10 mouse cellular contexts compared by ENCODE assay signal in the genomic region with DNA sequence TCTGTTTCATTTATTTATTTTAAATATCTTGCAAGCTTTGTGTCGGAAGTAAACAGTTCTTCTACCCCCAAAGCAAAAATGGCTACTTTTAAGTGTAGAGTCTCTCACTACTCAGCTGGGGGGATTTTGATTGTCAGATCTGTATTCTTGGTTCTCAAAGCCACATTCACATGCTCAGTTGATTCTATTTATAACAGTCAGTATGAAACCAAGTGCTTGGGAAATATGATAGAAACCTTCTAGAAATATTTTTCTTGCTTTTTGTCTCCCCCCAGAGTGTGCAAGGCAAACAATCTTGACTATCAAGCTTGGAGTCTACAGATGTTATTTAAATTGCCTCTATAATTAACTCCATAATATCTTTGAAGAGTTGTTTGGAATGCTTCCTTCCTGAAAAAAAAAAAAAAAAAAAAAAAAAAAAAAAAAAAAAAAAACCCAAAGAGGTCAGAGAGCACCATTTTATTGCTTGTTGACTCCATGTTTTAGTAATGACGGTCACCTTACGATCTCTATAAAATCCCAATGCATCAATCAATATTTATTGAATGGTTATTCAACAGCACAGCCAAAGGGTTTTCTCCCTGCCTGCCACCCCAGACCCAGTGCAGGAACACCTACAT. TPM values are rescaled to one million over a fixed set of nuclear protein-coding genes. Genes with fewer than 3 reads are reported as not detected.
A peak's percentile ranks its signal among the peaks of the same experiment; 100 is the strongest.
DNase-seq lines count a peak whose midpoint lies in the region; ATAC-seq and TF ChIP-seq lines count a peak whose summit lies in the region.
"Had no signal": no experiment of that assay in that cellular context is flagged by ENCODE, and none has a peak within 500 bp of the region (broad histone marks: within the 10 kb centered on the region; RNA-seq: fewer than 3 reads in every experiment).

No protein-coding gene starts in this region.

- H3K27ac ChIP-seq in heart, embryonic 10.5 days: peak overlapping the region; percentile 64; the same call in 1 of the 2 replicates
- H3K27ac ChIP-seq in ES-Bruce4 (ENCODE audit: insufficient read depth, low read length): no peak overlapping the region
- peak overlapping the region; percentile 69 for H3K27ac ChIP-seq in heart, postnatal 0 days (ENCODE audit: low read depth)
- no peak overlapping the region for H3K27ac ChIP-seq in liver, embryonic 16.5 days (ENCODE audit: low read length)

- no peak overlapping the region for H3K9ac ChIP-seq in ES-Bruce4 (ENCODE audit: low read depth, poor library complexity, severe bottlenecking)
- H3K9ac ChIP-seq in heart, postnatal 0 days (replicated peaks; ENCODE audit: low read depth, low read length): peak overlapping the region; percentile 54; the same call in 1 of the 2 replicates
- no peak overlapping the region for H3K9ac ChIP-seq in liver, embryonic 16.5 days (ENCODE audit: low read depth, low read length)

- no peaks in the 10 kb centered on the region for H3K9me3 ChIP-seq in heart, embryonic 10.5 days
- H3K9me3 ChIP-seq in ES-Bruce4 (replicated peaks; ENCODE audit: control insufficient read depth, insufficient read depth, low read length, poor library complexity, severe bottlenecking): no peaks in the 10 kb centered on the region
- H3K9me3 ChIP-seq in heart, postnatal 0 days (replicated peaks; ENCODE audit: control insufficient read depth, low read length): no peaks in the 10 kb centered on the region
- no peaks in the 10 kb centered on the region for H3K9me3 ChIP-seq in liver, embryonic 16.5 days (replicated peaks; ENCODE audit: control insufficient read depth, low read length)

- no peaks in the 10 kb centered on the region for H3K27me3 ChIP-seq in heart, embryonic 10.5 days (ENCODE audit: insufficient read depth, poor library complexity, severe bottlenecking)
- H3K27me3 ChIP-seq in ES-Bruce4 (ENCODE audit: control insufficient read depth, insufficient read depth, low read length, poor library complexity, severe bottlenecking): no peaks in the 10 kb centered on the region
- no peaks in the 10 kb centered on the region for H3K27me3 ChIP-seq in heart, postnatal 0 days (ENCODE audit: control insufficient read depth, insufficient read depth, low read length)
- no peaks in the 10 kb centered on the region; the same call in 1 of the 2 replicates for H3K27me3 ChIP-seq in liver, embryonic 16.5 days (ENCODE audit: control insufficient read depth, insufficient read depth, low read depth, low read length)

- TF ChIP-seq EP300 in ES-Bruce4 (IDR thresholded peaks at IDR 0.05; ENCODE audit: insufficient read depth, low read depth, low read length): no peak
- no peak for TF ChIP-seq EP300 in heart, postnatal 0 days (IDR thresholded peaks at IDR 0.05; ENCODE audit: low read depth)

- no peak for ATAC-seq in heart, postnatal 0 days (ENCODE audit: insufficient read depth, low read depth)
- no peak for ATAC-seq in liver, embryonic 16.5 days (ENCODE audit: low read depth)
- no peak for ATAC-seq in CD4-positive, CD25-positive, alpha-beta regulatory T cell, adult 4 months

- peak overlapping the region; percentile 69 for H3K4me2 ChIP-seq in heart, postnatal 0 days (ENCODE audit: low read depth, low read length)
- peak overlapping the region; percentile 25 for H3K4me2 ChIP-seq in liver, embryonic 16.5 days (ENCODE audit: low read depth, low read length)

- no peak for DNase-seq in heart, embryonic 10.5 days (ENCODE audit: low spot score)
- DNase-seq in heart, postnatal 25 days (ENCODE audit: low spot score): no peak
- no peak for DNase-seq in heart, postnatal 0 days (ENCODE audit: low spot score)
- DNase-seq in c-Kit-positive CD71-positive TER-119-positive erythroid progenitor cells, embryonic 14.5 days (ENCODE audit: low spot score): no peak
- no peak for DNase-seq in layer of hippocampus, adult 9-11 months

- TF ChIP-seq CTCF in ES-Bruce4 (IDR thresholded peaks at IDR 0.05; ENCODE audit: low read depth, low read length): no peak
- no peak for TF ChIP-seq CTCF in heart, postnatal 0 days (IDR thresholded peaks at IDR 0.05; ENCODE audit: low read depth)

- no peak for TF ChIP-seq POLR2A in ES-Bruce4 (IDR thresholded peaks at IDR 0.05; ENCODE audit: insufficient read depth, low read length)

- H3K4me3 ChIP-seq in heart, embryonic 10.5 days: peak overlapping the region; percentile 55
- peak overlapping the region; percentile 16; the same call in 1 of the 2 replicates for H3K4me3 ChIP-seq in ES-Bruce4 (ENCODE audit: low read depth, low read length)
- H3K4me3 ChIP-seq in heart, postnatal 0 days (ENCODE audit: low read depth, low read length): peak overlapping the region; percentile 53
- H3K4me3 ChIP-seq in liver, embryonic 16.5 days (ENCODE audit: low read depth, low read length): peak overlapping the region; percentile 7; the same call in 1 of the 2 replicates
- H3K4me3 ChIP-seq: myocyte had no signal

- peaks cover 15% of the 10 kb centered on the region for H3K4me1 ChIP-seq in heart, embryonic 10.5 days
- H3K4me1 ChIP-seq in ES-Bruce4 (ENCODE audit: control insufficient read depth, insufficient read depth, low read length): peaks cover 2% of the 10 kb centered on the region
- peaks cover 3% of the 10 kb centered on the region; the same call in 1 of the 2 replicates for H3K4me1 ChIP-seq in heart, postnatal 0 days (ENCODE audit: control insufficient read depth, insufficient read depth)
- no peaks in the 10 kb centered on the region; the same call in 1 of the 2 replicates for H3K4me1 ChIP-seq in liver, embryonic 16.5 days (ENCODE audit: control insufficient read depth, low read depth, low read length)

- WGBS in heart, embryonic 10.5 days: 61% methylated on average over 3 of the region's 3 CpGs
- 50% methylated on average over 3 of the region's 3 CpGs for WGBS in heart, postnatal 0 days
- 60% methylated on average over 3 of the region's 3 CpGs for WGBS in liver, embryonic 16.5 days (ENCODE audit: insufficient replicate concordance)

- intact Hi-C loops in heart, postnatal 25 days (cut with DNase I): loop anchor here (5.0 kb wide), 2 partner anchors 41 to 56 kb away; no protein-coding TSS in a partner anchor

- no peaks in the 10 kb centered on the region for H3K36me3 ChIP-seq in heart, embryonic 10.5 days
- H3K36me3 ChIP-seq in ES-Bruce4 (ENCODE audit: control insufficient read depth, insufficient read depth, low read length, poor library complexity, severe bottlenecking): no peaks in the 10 kb centered on the region
- H3K36me3 ChIP-seq in heart, postnatal 0 days (replicated peaks; ENCODE audit: control insufficient read depth, insufficient read depth, low read length): no peaks in the 10 kb centered on the region
- no peaks in the 10 kb centered on the region for H3K36me3 ChIP-seq in liver, embryonic 16.5 days (ENCODE audit: control insufficient read depth, insufficient read depth)

RNA-seq across cellular contexts. Expression of a gene that starts 0.6 kb away (rescaled TPM):
- 0.68 and 1.6 TPM in 2 replicates for polyA plus RNA-seq in heart, embryonic 10.5 days (2016; fragmentation: Nextera tagmentation; extraction: Ambion mirVana)
- total RNA-seq in heart, postnatal 25 days (2021): 10 to 100 TPM; 32.6 to 39.1 TPM
- polyA plus RNA-seq in ES-Bruce4 (2011; ENCODE audit: insufficient read depth, insufficient read length, low read depth, missing spikeins): 0.19 TPM in 1 of 2 replicates, not detected in the other
- 4.5 and 5.7 TPM in 2 replicates for total RNA-seq in heart, postnatal 0 days (2014; rRNA removed; ENCODE audit: low replicate concordance)
- polyA plus RNA-seq in heart, postnatal 0 days (2015; fragmentation: Nextera tagmentation; extraction: Ambion mirVana): 6.9 and 7.9 TPM in 2 replicates
- polyA plus RNA-seq in liver, embryonic 16.5 days (2015; fragmentation: Nextera tagmentation; extraction: Ambion mirVana): 0.13 and 0.31 TPM in 2 replicates
- polyA plus RNA-seq in CD4-positive, CD25-positive, alpha-beta regulatory T cell, adult 4 months (2017; shearing (Covaris generic)): 1 to 10 TPM; 1.4 to 2.1 TPM

RNA-seq across cellular contexts. Expression of a gene that starts 12.5 kb away (rescaled TPM):
- 191 and 259 TPM in 2 replicates for polyA plus RNA-seq in heart, embryonic 10.5 days (2016; fragmentation: Nextera tagmentation; extraction: Ambion mirVana)
- 10 to 100 TPM; 46.0 to 51.8 TPM for total RNA-seq in heart, postnatal 25 days (2021)
- 159 and 181 TPM in 2 replicates for polyA plus RNA-seq in ES-Bruce4 (2011; ENCODE audit: insufficient read depth, insufficient read length, low read depth, missing spikeins)
- 53.6 and 96.9 TPM in 2 replicates for total RNA-seq in heart, postnatal 0 days (2014; rRNA removed; ENCODE audit: low replicate concordance)
- polyA plus RNA-seq in heart, postnatal 0 days (2015; fragmentation: Nextera tagmentation; extraction: Ambion mirVana): 115 and 126 TPM in 2 replicates
- polyA plus RNA-seq in liver, embryonic 16.5 days (2015; fragmentation: Nextera tagmentation; extraction: Ambion mirVana): 62.3 and 66.5 TPM in 2 replicates
- 100 to 1,000 TPM; 179 to 201 TPM for polyA plus RNA-seq in CD4-positive, CD25-positive, alpha-beta regulatory T cell, adult 4 months (2017; shearing (Covaris generic))

RNA-seq across cellular contexts. Expression of a gene that starts 41.8 kb away (rescaled TPM):
- not detected in 2 replicates for polyA plus RNA-seq in heart, embryonic 10.5 days (2016; fragmentation: Nextera tagmentation; extraction: Ambion mirVana)
- not detected for total RNA-seq in heart, postnatal 25 days (2021)
- not detected in 2 replicates for polyA plus RNA-seq in ES-Bruce4 (2011; ENCODE audit: insufficient read depth, insufficient read length, low read depth, missing spikeins)
- not detected in 2 replicates for total RNA-seq in heart, postnatal 0 days (2014; rRNA removed; ENCODE audit: low replicate concordance)
- polyA plus RNA-seq in heart, postnatal 0 days (2015; fragmentation: Nextera tagmentation; extraction: Ambion mirVana): not detected in 2 replicates
- polyA plus RNA-seq in liver, embryonic 16.5 days (2015; fragmentation: Nextera tagmentation; extraction: Ambion mirVana): not detected in 2 replicates
- polyA plus RNA-seq in CD4-positive, CD25-positive, alpha-beta regulatory T cell, adult 4 months (2017; shearing (Covaris generic)): not detected
- total RNA-seq: gastrocnemius, adult 8-10 months had no signal
- polyA plus RNA-seq: myocyte had no signal

Comparison
In these comparisons a context has a peak if more than half of its experiments do, and no peak if none do; other contexts are left out.
1. H3K27ac ChIP-seq: peak in heart, embryonic 10.5 days (single experiment) and heart, postnatal 0 days (single experiment); none in ES-Bruce4 (single experiment) and liver, embryonic 16.5 days (single experiment).
2. Peak in every context shown above with its lines, with median percentiles within 50 percentile points of each other: H3K4me3 ChIP-seq.